Mouse (Mus musculus) T-helper 1 cell (primary cell): ENCODE measurements at regions not wholly inside any gene's neighbourhood (a gene's known extent, or its start where the extent isn't known, plus 50 kb on each side); places are given as distances from the start of the nearest gene placed in this dataset.

Experiments used
- in situ Hi-C: fragments of 300-600 bp; cut with MboI, MseI; formaldehyde crosslinking; loops from one replicate; pipeline ENCODE4 v1.15.1; 2025; ENCODE audit warnings: high pct_unique_total_duplicates

DNA sequence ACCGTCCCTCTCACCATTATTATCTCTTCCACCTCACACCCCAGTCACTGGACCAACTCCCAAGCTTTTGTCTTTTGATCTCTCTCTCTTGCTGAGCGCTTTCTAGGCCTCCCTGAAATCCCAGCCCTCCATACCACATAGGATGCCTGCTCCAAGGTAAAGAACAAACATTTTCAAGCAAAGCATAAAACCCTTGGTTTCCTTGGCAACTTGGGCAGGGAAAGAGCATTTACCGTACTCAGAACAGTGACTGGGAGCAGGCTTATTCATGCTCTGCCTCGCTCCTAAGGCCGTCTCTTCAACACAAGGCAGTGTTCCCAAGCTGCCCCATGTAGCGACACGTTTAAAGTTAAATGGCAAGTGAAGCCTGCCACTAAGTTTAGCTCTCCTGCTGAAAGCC, 282.9 kb upstream of the Sash1 start:
- in situ Hi-C loops, result no loop called here

DNA sequence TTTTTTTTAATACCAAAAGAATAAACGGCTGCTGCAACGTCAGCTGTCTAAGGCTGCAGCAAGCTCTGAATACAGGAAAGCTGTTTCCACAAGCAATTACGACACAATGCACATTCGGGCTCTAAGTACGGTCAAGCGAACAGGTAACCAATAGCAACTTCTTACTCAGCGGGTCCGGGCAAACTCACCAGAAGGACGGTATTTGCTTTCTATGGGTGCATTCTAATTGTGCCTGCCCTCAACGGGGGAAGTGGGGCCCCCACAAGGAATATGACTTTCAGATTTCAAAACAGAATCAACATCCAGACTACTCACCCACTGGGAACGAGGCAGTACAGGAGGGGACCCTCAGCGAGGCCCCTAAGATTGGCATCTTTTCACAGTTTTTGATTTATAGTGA, 280.1 kb upstream of the Sash1 start:
- in situ Hi-C loops, result no loop called here

DNA sequence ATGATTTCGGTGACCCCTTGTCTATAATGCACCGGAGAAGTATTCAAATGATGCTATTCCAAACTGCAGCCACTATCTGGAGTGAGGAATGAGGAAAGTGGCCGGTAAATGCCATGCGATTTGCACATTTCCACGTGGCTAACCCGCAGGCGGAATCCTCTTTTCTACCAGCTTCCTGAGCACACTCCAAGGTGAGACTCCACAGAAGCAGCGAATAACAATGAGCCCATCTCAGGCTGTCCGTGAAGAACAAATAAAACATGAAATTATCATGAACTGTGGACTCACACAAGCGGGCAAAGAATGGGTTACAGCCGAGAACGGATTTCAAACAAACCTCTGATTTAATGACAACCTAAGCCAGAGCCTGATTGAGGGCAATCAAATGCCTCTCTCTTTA, 279.7 kb upstream of the Sash1 start:
- in situ Hi-C loops, result no loop called here

DNA sequence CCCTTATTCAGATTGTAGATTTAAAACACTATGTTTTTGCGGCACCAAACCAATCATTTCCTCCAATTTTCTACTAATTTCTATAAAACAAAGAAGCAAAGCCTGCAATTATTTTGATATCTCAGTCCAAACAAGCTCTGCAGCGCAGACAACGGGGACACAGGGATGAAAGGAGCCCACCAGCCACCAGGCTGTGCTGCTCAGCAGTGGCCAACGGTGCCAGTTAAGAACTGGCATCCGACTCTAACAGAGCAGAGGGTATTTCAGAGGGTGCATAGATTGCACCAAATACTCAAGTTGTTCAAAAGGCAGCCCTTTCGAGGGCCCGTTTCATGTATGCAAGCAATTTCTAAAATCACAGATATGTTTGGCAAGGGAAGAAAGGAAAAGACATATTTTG, 278.5 kb upstream of the Sash1 start:
- in situ Hi-C loops, result no loop called here

DNA sequence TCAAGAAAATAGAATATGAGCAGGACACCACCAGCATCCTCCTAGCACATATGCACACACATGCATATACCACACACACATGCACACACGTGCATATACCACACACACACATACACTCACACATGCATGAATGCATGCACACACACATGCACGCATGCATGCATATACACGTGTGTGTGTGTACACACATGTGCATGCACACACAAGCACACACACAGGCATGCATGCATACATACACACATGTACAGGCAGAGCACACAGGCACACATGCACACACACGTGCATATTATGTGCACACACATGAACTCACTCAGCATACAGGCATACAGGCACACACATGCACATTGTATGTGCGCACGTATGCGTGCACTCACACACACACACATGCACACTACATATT, 275.7 kb upstream of the Sash1 start:
- in situ Hi-C loops, result no loop called here

DNA sequence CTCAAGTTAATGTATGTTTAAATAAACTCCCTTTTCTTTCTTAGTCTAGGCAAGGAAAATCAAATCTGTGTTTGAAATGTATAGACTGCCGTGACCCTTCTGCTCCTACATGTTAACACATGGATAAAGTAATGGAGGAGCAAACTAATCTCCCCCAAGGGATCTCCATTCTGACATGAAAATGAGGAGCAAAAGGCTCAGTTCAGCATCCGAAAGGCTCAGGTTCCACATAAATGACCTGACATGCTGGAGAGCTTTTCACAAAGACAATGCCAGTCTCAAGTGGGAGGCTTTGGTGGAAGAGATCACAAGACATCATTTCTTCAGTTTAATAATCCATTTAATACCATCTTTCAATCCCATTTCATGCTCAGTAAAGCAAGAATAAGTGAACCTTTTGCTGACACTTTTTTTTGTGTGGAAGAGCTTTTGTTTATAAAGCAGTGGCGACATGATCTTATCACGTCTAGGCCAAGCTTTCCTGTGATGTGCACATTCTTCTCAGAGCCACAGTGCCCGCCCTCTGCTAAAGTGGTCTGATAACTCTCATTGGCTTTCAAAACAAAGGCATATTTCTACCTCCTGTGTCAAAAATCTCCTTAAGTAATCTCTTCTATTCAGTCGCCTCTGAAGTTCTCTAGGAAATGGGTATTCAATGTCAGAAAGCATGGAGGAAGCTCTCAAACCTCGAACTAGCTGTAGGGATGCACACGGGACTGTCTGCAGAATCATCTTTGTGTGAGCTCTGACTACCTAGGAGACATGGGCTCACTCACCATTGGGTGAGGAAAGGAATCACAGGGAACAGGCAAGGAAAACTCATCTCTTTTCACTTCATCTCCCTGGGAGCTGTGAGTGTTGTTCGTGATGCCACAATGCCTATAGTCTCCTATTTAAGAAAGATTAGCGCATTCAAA, 271.7 kb upstream of the Sash1 start:
- in situ Hi-C loops, result no loop called here

DNA sequence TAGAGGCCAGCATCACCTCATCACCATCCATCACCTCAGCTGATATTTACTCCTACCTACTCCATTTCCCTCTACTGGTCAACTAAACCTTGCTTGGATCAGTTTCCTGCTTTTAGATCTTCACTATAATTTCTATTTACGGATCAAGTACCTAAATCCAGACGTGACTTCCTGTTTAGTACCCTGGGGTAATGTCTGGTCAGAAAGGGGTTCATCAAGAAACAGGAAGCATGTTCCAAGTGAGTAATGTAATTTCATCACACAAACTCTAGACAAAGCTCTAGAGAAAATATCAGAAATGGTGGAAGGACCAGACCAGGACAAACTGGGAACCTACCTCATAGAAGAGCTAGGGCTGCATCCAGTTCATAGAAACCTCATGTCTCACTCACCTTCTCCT, 250.2 kb upstream of the Sash1 start:
- in situ Hi-C loops, result no loop called here

DNA sequence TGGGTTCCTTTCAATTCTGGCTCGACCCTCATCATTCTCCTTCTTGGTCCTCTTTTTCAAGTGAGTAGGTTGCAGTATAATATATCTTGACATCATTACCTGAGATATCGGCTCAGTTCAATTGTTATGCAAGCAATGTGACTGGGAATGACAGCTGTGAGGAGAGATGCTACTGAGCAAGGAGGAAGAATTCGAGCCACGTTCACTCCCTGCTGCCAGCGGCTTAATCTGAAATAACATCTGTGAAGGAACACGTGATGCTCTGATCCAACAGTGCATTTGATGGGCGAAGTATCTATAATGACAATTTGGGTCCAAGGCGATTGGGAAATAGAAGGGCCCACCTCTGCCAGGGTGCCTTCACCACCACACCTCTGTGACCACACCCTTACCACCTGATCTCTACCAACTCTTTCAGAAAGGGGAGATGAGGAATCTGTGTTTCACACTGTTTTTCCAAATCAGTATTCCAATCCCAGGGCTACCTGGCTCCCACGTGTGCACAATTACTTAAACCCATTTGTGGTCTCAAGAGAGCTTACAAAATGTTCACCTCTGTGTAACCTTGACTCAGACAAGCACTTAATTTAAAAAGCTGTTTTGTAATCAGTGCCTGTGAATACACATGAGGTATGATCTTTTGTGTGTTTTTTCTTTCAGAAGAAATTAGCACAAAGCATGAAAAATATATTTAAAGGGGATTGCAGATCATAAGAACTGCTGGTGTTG, 248.6 kb upstream of the Sash1 start:
- in situ Hi-C loops, result no loop called here

DNA sequence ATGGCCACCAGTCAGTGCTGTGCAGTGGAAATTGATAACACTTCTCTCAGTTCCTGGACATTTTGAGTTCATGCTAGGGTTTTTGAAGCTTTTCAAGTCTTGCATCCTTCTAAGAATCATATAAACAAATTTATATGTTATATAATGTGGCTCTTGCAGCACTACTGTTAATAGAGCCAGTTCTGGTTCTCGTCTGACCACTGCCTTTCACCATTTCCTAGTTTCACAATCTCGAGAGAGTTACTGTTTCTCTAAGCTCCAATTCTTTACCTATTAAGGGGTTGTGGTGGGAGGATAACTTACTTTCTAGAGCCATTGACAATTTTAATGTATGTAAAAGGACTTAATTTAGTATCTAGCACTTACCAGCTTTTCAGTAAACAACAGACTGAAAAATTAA, 244.2 kb upstream of the Sash1 start:
- in situ Hi-C loops, result no loop called here

DNA sequence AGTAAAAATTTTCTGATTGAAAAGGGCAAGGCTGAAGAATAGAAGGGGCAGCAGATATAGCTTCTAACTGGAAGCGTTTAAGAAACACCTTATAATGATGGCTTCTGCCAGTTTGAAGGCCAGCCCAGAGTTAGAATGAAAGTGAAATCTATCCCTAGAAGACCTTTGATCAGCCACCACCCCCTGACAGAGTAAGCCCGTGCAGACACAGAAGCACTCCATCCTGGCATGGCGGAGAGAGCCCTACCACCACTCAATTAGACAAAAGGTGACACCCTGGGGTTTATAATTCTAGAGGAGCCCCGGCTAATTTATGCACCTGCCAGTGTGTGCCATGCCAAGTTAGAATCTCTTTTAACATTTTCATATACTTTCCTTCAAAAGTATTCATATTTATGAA, 233.4 kb upstream of the Sash1 start:
- in situ Hi-C loops, result no loop called here

DNA sequence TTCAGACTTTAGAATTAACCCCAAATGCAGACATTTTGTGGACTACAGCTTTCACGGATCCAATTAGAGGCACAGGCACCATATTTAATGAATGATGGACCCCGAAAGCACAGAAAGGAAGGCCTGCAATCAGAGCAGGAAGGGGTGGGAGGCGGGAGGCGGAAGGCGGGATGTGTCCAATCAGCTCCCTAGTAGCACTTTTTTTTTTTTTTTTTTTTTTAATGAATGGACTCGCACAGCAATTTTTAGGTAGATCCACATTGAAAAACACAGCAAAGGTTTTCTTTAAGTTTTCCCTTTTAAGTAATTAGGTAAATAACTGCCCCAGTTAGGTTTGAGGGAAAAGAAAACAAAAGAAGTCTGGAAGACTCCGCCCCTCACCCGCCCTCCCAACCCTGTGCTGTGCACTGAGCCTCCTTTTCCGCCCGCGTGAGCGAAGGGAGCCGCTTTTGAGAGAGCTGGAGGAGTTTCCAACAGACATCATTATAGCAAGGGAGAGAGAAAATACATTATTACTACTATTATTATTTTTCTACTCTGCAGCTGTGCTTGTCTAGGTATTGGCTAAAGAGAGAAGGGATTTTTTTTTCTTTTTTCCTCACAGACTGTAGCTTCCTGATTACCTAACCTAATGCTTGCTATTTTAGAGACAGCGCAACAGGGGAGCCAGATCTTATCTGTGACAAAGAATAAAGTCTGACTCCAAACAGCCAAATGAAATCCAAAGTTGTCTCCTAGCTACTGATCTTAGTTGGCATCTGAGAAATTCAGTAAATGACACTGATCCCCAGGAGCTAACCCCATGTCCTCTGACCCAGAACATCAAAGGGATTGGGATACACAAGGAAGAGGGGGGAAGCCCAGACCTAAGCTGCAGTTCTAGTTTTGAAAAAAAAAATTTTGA, 232.0 kb upstream of the Sash1 start:
- in situ Hi-C loops, result no loop called here

DNA sequence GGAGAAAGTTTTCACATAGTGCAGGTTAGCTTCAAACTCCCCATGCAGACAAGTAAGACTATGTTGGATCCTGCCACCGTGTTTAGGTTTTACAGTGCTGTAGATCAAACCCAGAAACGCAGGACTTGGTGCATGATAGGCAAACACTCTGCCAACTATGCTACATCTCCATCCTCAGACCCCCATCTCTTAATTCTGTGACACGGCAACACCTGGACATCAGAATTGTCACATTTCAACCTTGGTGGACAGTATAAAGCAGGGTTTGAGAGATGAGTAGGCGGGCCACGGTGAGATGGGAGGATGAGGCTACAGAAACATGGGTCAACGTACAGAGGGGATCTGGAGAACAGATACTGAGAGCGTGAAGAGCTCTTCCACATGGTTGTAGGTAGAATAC, 231.3 kb upstream of the Sash1 start:
- in situ Hi-C loops, result no loop called here

DNA sequence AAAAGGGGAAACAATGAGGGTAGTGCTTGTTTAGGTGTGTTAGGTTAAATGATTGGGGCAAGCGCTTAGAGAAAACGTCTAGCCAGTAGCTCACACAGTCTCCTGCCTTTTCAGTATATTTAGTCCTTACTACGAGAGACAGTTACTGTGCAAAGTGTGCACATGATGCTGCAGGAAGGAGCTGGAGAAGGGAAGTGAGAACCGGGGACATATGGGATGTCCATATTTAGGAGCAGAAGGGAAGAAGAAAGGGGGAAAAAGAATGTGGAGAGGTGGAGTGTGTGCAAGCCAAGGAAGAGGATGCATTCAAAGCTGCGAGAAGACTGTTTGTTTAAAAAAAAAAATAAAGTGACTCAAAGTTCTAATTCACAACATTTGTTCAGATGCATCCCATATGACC, 227.8 kb upstream of the Sash1 start:
- in situ Hi-C loops, result no loop called here

DNA sequence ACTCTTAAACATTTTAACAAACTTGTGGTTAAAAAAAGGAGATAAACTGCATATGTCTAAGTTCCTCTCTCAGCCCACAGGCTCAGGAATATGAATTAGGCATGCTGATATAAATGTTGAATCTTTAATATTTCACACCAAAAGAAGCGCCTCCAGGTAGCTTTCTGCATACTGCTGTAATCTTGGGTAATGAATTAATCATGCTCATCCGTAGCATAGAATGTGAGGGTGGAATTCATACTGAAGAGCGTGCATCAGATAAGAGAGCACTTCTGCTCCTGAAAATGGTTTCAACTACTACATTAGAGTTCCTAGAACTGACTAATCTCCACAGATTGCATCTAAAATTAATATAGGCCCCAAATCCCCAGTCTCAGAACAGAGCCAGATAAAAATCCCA, 225.2 kb upstream of the Sash1 start:
- in situ Hi-C loops, result no loop called here

DNA sequence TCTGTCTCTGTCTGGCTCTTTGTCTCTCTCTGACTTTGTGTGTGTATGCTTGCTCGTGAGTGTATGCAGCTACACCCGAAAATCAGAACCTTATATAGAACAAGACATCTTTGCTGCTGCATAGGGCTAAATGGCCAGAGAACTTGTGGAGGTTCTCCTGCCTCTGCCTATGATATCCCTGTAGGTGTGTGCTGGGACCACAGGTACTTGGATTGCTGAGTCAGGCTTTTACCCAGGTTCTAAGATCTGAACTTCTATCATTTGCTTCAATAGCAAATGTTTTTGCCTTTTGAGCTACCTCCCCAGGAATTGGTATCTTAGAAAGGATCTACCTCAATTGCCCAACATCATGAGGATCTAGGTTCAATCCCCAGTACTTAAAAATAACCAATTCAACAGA, 210.3 kb upstream of the Sash1 start:
- in situ Hi-C loops, result no loop called here

DNA sequence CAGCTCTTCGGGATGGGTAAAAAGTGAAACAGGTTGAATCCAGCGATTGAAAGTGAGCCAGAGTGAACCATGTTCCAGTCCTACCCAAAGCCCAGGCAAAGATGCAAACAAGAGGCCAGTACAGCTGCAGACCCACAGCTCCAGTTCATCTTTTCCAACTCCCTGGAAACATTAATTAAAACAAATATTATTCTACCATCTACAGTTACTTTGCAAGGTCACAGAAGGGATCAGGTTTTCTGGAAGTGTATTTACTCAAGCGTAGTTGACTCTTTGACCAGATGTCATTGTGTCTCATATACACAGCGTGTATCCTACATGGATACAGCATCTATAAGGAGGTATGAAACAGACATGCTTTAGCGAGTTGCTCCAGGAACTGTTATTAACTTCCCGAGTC, 209.3 kb upstream of the Sash1 start:
- in situ Hi-C loops, result no loop called here

DNA sequence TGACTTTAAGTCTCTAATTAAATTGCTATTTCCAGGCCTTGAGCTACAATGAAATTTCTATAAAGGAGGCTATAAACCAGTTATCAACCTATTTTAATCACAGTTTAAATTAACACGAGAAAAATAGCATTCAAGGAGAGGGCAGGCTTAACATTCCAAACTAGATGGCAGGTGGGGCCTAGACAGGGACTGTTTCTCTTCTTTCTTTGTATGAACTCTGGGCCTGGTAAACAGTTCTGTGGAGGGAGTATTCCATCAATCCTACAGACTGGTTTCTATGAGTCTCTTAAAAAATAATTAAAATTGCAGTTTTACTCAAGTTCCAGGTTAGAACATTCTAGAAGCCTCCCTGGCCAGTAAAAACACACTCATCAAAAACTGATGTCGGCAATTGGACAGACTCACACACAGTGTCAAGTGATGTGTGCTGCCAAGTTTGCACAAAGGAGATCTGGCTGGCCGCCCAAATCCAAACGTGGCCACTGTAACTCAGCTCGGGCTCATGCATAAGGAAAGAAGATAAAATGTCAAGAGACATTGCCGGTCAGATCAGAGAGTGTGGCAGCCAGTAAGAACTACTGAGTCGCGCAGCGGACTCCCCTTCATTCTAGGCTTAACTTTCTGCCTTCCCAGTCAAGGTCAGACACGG, 206.5 kb upstream of the Sash1 start:
- in situ Hi-C loops, result no loop called here

DNA sequence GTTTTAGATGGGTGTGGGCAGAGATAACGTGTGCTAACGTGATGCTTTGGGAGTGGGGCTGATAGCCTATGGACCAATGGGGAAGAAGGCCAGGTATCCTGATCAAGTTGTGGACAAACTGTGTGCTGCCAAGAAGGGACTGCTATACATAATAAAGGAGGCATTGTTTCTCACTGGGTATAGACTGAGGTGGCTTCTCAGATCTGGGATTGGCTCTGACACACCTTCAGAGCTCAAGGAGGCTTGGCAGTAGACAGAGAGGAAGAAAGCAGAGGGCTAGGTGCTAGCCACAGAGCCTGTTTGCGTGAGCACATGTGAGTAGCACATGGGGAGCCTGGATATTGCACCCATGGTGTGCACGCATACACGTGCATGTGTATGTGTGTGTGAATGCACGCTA, 205.1 kb upstream of the Sash1 start:
- in situ Hi-C loops, result no loop called here

DNA sequence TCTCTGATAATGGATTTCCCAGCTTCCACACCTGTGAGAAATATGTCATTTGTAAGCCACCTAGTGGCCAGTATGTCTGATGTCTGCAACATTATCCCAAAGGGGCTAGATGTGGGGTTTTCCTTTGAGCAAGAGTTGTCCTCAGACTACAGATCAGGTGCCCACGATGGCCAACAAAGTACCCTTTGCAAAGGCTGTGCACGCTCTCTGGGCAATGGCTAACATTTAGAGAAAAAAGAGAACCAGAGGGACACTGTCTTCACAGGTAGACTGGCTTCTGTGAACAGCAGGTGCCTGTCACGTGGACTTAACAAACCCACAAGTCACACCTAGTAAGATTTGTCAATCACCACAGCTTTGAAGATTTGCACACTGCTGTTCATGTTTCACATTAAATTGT, 202.0 kb upstream of the Sash1 start:
- in situ Hi-C loops, result loop anchor here (10.0 kb wide), 1 partner anchor 1167 kb away; no protein-coding TSS in a partner anchor

DNA sequence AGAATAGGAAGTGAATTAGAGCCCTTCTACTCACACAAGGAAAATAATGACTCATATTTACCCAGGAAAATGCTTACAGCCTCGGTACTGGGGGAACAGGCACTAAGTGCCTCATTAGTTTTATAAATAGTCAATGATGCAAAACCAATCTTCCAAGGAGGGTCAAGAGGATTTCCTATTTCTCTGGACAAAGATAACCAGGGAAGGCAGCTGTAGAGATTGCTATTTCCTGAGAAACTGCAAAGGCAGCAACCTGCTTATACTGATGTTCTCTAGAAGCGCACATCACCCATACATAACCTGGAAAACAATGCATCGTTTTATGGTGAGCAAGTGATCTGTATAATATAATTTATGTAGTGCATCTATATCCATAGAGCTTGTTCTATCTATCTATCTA, 201.3 kb upstream of the Sash1 start:
- in situ Hi-C loops, result loop anchor here (10.0 kb wide), 1 partner anchor 1168 kb away; no protein-coding TSS in a partner anchor

DNA sequence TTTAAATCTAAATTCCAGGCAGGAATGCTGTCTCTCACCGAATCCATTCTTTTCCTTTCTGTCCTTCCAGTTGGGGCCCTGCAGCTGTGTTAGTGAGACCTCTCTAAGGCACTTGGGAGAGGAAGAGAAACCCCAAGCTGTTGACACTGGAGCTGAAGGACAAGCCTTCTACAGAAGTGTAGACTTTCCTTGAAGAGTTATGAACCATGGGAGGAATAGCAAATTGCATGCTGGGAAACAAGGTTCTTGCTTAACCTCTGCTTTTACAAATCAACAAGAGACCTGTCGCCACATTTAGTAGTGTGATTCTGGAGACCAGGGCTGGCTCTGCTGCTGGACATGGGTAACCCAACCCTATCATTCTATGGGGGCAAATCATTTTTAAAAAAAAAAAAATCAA, 200.8 kb upstream of the Sash1 start:
- in situ Hi-C loops, result loop anchor here (10.0 kb wide), 1 partner anchor 1168 kb away; no protein-coding TSS in a partner anchor
